Mouse (Mus musculus): ENCODE data around the gene Ssbp4. TPM values are rescaled to one million over a fixed set of nuclear protein-coding genes. Genes with fewer than 3 reads are reported as not detected.

Gene Ssbp4
- polyA plus RNA-seq, 1 experiment from 2014 or later = 147 TPM

DNA sequence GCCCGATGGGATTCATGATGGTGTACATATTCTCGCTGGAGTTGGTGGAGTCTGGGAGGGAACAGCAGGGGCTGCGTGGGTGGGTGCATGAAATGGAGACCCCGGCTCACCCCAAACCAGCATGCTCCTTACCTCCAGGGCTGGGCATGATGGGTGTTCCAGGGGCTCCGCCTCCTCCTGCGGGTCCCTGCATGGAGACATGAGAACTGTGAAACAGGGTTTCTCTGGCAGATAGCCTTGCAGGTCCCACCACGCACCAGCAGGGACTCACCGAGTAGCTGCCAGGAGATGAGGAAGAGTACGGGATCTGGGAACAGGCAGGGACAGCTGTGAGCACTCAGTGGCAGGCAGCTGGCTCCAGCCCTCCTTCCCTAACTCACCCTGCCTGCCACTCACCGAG lies 9.9 kb downstream of the Ssbp4 start:
- Histone ChIP-seq H3K4me2 (ENCODE audit: low read length) (peak overlapping the region; percentile 92), H3K27me3 (replicated peaks; ENCODE audit: control insufficient read depth, insufficient read depth, low read length) (no peaks in the 10 kb centered on the region), H3K4me3 (ENCODE audit: low read depth, low read length) (peak overlapping the region; percentile 43), H3K36me3 (ENCODE audit: control insufficient read depth, insufficient read depth, low read length) (peaks cover 18% of the 10 kb centered on the region; the same call in 1 of the 2 replicates), H3K27ac (ENCODE audit: low read depth, low read length) (0 out of 2 replicates have a peak overlapping the region, but pooled peaks have one; percentile 9), H3K9ac (ENCODE audit: low read length) (peak overlapping the region; percentile 77), H3K9me3 (replicated peaks; ENCODE audit: control insufficient read depth, low read length) (no peaks in the 10 kb centered on the region), H3K4me1 (ENCODE audit: control insufficient read depth, insufficient read depth, low read length) (peaks cover 39% of the 10 kb centered on the region)
- DNase-seq (ENCODE audit: low spot score) = peak; percentile 48
- no peak; the same call in 1 of the 2 replicates for ATAC-seq
- 14% methylated on average over 10 of the region's 10 CpGs for WGBS

DNA sequence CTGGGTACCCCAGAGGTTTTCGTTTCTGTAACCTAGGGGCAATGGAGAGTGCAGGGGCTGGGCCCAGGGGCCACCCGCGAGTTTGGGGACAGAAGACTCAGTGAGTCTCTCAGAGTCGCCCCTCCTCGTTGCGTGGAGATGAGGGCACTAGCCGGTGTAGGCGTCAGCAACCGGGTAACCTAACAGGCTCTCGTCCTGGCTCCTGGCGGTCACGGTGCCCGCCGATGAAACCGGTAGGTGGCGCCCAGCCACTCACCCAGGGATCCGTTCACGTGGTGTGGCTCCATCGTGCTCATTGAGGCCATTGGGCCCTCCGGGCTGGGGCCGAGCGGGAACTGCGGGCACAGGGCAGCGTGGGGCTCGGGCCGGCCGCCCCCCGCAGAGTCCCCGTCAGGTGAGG lies 10.4 kb downstream of the Ssbp4 start:
- Histone ChIP-seq H3K27ac (ENCODE audit: low read depth, low read length) (0 out of 2 replicates have a peak overlapping the region, but pooled peaks have one; percentile 44), H3K4me1 (ENCODE audit: control insufficient read depth, insufficient read depth, low read length) (peaks cover 39% of the 10 kb centered on the region), H3K4me3 (ENCODE audit: low read depth, low read length) (peak overlapping the region; percentile 43), H3K9me3 (replicated peaks; ENCODE audit: control insufficient read depth, low read length) (no peaks in the 10 kb centered on the region), H3K36me3 (ENCODE audit: control insufficient read depth, insufficient read depth, low read length) (peaks cover 18% of the 10 kb centered on the region; the same call in 1 of the 2 replicates), H3K9ac (ENCODE audit: low read length) (peak overlapping the region; percentile 77), H3K27me3 (replicated peaks; ENCODE audit: control insufficient read depth, insufficient read depth, low read length) (no peaks in the 10 kb centered on the region), H3K4me2 (ENCODE audit: low read length) (peak overlapping the region; percentile 92)
- WGBS = 2% methylated on average over 29 of the region's 29 CpGs
- DNase-seq (ENCODE audit: low spot score) (peak; percentile 86), ATAC-seq (peak; percentile 54)

DNA sequence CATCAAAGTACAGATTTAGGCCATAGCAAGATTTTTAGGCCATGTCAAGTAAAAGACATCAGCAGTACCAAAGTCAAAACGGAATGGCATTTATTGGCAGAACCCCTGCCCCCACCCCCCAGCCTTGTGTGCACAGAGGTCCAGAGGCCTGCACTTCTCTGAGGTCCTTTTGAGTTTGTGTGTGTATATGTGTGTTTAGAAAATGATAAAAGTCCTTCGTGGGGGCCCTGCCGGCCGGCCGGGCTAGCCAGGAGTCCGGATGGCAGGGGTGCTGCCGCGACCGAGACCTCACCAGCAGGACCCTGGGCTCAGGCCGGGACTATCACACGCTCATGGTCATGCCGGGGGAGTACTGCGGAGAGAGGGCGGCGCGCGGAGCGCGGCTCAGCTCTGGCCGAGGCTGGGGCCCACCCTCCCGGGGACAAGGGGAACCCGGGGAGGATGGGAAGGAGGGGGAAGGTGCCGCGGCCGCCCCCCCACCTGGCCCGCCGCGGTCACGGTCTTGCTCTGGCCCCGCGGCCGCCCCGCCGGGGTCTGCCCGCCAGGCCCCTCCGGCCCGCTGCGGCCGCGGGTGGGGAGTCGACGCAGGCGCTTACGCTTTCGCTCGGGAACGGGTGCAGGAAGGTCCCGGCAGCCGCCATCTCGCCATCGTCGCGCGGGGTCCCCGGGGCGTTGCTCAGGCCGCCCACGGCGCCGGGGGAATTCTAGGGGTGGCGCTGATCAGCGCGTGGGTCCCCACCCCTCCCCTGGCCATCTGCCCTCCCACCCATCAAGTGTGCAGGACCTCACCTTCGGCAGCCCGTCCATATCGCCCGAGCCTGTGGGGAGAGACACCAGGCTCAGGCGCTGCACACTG lies 11.0 kb downstream of the Ssbp4 start:
- Histone ChIP-seq H3K9ac (ENCODE audit: low read length) (peak overlapping the region; percentile 77), H3K4me2 (ENCODE audit: low read length) (peak overlapping the region; percentile 92), H3K27ac (ENCODE audit: low read depth, low read length) (0 out of 2 replicates have a peak overlapping the region, but pooled peaks have one; percentile 44), H3K36me3 (ENCODE audit: control insufficient read depth, insufficient read depth, low read length) (peaks cover 15% of the 10 kb centered on the region; the same call in 1 of the 2 replicates), H3K4me1 (ENCODE audit: control insufficient read depth, insufficient read depth, low read length) (peaks cover 39% of the 10 kb centered on the region), H3K27me3 (replicated peaks; ENCODE audit: control insufficient read depth, insufficient read depth, low read length) (no peaks in the 10 kb centered on the region), H3K9me3 (replicated peaks; ENCODE audit: control insufficient read depth, low read length) (no peaks in the 10 kb centered on the region), H3K4me3 (ENCODE audit: low read depth, low read length) (peak overlapping the region; percentile 43)
- ATAC-seq (no peak; the same call in 1 of the 2 replicates), DNase-seq (ENCODE audit: low spot score) (no peak)
- WGBS = 8% methylated on average over 44 of the region's 68 CpGs

DNA sequence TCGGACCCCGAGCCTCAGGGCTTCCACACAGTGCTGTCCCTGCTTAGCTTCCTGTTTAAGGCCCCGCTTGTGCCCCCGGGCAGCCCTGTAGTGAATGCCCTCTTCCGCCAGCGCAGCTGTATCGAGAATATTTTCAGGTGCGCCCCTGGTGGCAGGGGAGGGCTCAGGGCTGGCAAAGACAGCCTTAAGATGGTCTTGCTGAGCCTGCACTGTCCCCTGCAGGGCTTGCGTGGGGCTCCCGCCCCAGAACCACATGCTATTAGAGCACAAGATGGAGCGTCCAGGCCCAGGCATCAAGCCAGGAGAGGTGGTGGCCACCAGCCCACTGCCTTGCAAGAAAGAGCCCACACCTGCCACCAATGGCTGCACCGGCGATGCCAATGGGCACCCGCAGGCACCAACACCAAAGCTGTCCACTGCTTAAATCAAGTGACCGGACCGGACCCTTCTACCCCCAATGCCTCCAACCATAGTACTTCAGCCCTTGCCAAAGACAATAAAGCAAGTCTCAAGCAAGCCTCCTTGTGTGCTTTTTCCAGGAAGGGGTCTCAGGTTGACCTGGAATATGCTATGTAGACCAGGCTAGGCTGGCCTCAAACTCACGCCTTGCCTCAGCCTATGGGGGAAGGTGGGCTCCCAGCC lies 11.8 kb downstream of the Ssbp4 start:
- H3K27ac ChIP-seq (ENCODE audit: low read depth, low read length) = no peak overlapping the region
- H3K9me3 ChIP-seq (replicated peaks; ENCODE audit: control insufficient read depth, low read length) = no peaks in the 10 kb centered on the region
- peak overlapping the region; percentile 92; the same call in 1 of the 2 replicates for H3K4me2 ChIP-seq (ENCODE audit: low read length)
- WGBS = 77% methylated on average over 17 of the region's 17 CpGs
- H3K9ac ChIP-seq (ENCODE audit: low read length) = no peak overlapping the region
- H3K27me3 ChIP-seq (replicated peaks; ENCODE audit: control insufficient read depth, insufficient read depth, low read length) = no peaks in the 10 kb centered on the region
- DNase-seq (ENCODE audit: low spot score) = no peak
- ATAC-seq = no peak
- peaks cover 15% of the 10 kb centered on the region; the same call in 1 of the 2 replicates for H3K36me3 ChIP-seq (ENCODE audit: control insufficient read depth, insufficient read depth, low read length)
- 0 out of 2 replicates have a peak overlapping the region, but pooled peaks have one; percentile 43 for H3K4me3 ChIP-seq (ENCODE audit: low read depth, low read length)
- peaks cover 39% of the 10 kb centered on the region for H3K4me1 ChIP-seq (ENCODE audit: control insufficient read depth, insufficient read depth, low read length)

DNA sequence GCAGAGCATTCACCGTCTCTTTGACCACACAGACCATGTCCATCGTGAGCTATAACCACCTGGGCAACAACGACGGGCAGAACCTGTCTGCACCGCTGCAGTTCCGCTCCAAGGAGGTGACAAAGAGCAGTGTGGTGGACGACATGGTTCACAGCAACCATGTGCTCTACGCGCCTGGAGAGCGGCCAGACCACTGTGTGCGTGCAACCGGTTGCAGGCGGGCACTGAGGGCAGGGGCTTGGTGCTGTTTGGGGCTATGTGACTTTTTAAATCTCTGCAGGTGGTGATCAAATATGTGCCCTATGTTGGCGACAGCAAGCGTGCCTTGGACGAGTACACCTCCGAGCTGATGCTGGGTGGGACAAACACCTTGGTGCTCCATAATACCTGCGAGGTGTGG lies 12.5 kb downstream of the Ssbp4 start:
- peaks cover 21% of the 10 kb centered on the region for H3K36me3 ChIP-seq (ENCODE audit: control insufficient read depth, insufficient read depth, low read length)
- H3K27ac ChIP-seq (ENCODE audit: low read depth, low read length) = no peak overlapping the region
- H3K27me3 ChIP-seq (replicated peaks; ENCODE audit: control insufficient read depth, insufficient read depth, low read length) = no peaks in the 10 kb centered on the region
- 93% methylated on average over 18 of the region's 18 CpGs for WGBS
- no peaks in the 10 kb centered on the region for H3K9me3 ChIP-seq (replicated peaks; ENCODE audit: control insufficient read depth, low read length)
- no peak overlapping the region for H3K9ac ChIP-seq (ENCODE audit: low read length)
- H3K4me1 ChIP-seq (ENCODE audit: control insufficient read depth, insufficient read depth, low read length) = peaks cover 33% of the 10 kb centered on the region
- H3K4me2 ChIP-seq (ENCODE audit: low read length) = no peak overlapping the region
- H3K4me3 ChIP-seq (ENCODE audit: low read depth, low read length) = no peak overlapping the region
- ATAC-seq (no peak), DNase-seq (ENCODE audit: low spot score) (no peak)

DNA sequence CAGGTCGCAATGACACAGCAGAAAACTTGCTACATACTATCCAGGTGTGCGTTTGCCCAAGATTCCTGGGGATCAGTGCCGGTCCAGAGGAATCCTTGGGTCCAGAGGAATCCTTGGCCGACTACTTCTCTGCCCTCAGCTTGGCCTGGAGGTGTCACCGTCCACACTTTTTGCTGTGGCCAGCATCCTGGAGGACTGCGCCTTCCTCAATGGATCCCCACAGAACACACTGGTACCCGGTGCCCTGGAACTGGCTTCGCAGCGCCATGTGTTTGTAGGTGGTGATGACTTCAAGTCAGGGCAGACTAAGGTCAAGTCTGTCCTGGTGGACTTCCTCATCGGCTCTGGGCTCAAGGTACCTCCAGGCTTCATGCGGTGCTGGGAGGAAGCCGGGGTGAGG lies 12.9 kb downstream of the Ssbp4 start:
- Histone ChIP-seq H3K27ac (ENCODE audit: low read depth, low read length) (no peak overlapping the region), H3K9ac (ENCODE audit: low read length) (no peak overlapping the region), H3K36me3 (ENCODE audit: control insufficient read depth, insufficient read depth, low read length) (peaks cover 23% of the 10 kb centered on the region), H3K27me3 (replicated peaks; ENCODE audit: control insufficient read depth, insufficient read depth, low read length) (no peaks in the 10 kb centered on the region), H3K4me2 (ENCODE audit: low read length) (peak overlapping the region; percentile 99; the same call in 1 of the 2 replicates), H3K4me1 (ENCODE audit: control insufficient read depth, insufficient read depth, low read length) (peaks cover 29% of the 10 kb centered on the region), H3K9me3 (replicated peaks; ENCODE audit: control insufficient read depth, low read length) (no peaks in the 10 kb centered on the region), H3K4me3 (ENCODE audit: low read depth, low read length) (no peak overlapping the region)
- ATAC-seq (no peak), DNase-seq (ENCODE audit: low spot score) (no peak)
- WGBS = 94% methylated on average over 12 of the region's 12 CpGs

DNA sequence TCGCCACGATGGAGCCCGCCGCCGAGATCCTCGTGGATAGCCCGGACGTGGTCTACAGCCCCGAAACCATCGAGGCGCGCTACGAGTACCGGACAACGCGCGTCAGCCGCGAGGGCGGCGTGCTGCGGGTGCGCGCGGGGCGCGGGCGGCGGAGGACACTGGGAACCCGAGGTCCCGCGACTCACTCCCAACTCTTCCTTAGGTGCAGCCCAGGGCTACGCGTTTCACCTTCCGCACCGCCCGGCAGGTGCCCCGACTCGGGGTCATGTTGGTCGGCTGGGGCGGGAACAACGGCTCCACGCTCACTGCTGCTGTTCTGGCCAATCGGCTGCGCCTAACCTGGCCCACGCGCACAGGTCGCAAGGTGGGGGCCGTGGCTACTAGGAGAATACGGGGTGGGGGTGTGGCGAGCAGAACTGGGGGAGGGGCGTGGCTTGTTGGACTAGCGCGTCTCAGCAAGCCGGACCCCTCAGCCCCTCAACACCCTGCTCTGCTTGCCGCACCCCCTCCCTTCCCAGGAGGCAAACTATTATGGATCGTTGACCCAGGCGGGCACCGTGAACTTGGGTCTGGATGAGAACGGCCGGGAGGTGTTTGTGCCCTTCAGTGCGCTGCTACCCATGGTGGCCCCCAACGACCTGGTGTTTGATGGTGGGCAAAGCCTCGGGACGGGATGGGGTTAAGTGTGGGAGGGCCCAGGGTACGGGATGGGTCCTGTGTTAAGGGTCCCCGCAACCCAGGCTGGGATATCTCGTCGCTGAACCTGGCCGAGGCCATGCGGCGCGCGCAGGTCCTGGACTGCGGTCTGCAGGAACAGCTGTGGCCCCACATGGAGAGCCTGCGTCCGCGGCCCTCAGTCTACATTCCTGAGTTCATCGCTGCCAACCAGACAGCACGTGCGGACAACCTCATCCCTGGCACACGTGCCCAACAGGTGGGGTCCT lies 13.8 kb downstream of the Ssbp4 start:
- Histone ChIP-seq H3K9ac (ENCODE audit: low read length) (peak overlapping the region; percentile 76), H3K27me3 (replicated peaks; ENCODE audit: control insufficient read depth, insufficient read depth, low read length) (no peaks in the 10 kb centered on the region), H3K4me1 (ENCODE audit: control insufficient read depth, insufficient read depth, low read length) (peaks cover 22% of the 10 kb centered on the region), H3K4me2 (ENCODE audit: low read length) (peak overlapping the region; percentile 99), H3K27ac (ENCODE audit: low read depth, low read length) (peak overlapping the region; percentile 21; the same call in 1 of the 2 replicates), H3K36me3 (ENCODE audit: control insufficient read depth, insufficient read depth, low read length) (peaks cover 31% of the 10 kb centered on the region), H3K4me3 (ENCODE audit: low read depth, low read length) (peak overlapping the region; percentile 65), H3K9me3 (replicated peaks; ENCODE audit: control insufficient read depth, low read length) (no peaks in the 10 kb centered on the region)
- peak; percentile 3 for ATAC-seq
- 13% methylated on average over 81 of the region's 82 CpGs for WGBS
- no peak for DNase-seq (ENCODE audit: low spot score)

DNA sequence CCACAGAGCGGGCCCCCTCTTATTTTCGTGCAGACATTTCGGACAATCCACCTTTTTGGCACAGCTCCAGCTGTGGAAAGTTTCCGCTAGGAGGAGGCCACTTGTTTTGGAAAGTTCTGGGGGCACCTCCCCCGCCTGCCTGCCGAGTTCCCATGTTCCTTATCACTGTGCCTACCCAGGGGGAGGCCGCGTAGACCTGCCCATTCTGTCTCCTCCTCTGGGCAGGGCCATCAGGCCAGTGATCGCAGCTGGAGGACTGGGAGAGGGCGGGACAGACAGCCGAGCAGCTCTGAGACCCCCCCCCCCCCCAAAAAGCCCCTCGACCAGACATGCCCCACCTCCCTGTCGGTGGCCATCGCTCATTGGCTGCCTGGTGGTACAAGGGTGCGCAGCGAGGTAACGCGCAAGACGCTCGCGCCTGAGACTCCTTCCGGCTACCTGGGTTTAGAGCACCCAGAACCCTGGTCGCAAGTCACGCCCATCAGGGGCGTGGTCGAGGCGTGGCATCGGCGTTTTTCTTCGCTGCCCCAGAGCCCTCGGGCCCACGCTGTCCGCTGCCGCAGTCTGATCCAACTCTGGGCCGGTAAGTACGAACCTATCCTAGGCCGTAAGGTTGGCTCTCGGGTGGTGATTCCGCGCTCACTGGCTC lies 14.6 kb downstream of the Ssbp4 start, which contains the start of gene Isyna1:
Isyna1 (plus strand) TSS at position 413 of the 649 bp plus-strand sequence.
- no peaks in the 10 kb centered on the region for H3K27me3 ChIP-seq (replicated peaks; ENCODE audit: control insufficient read depth, insufficient read depth, low read length)
- H3K4me3 ChIP-seq (ENCODE audit: low read depth, low read length) = peak within 1 kb of the TSS; percentile 65
- H3K36me3 ChIP-seq (ENCODE audit: control insufficient read depth, insufficient read depth, low read length) = peaks cover 38% of the 10 kb centered on the region
- ATAC-seq (peak; percentile 82), DNase-seq (ENCODE audit: low spot score) (peak; percentile 94)
- H3K9me3 ChIP-seq (replicated peaks; ENCODE audit: control insufficient read depth, low read length) = no peaks in the 10 kb centered on the region
- H3K27ac ChIP-seq (ENCODE audit: low read depth, low read length) = peak within 1 kb of the TSS; percentile 58
- peak within 1 kb of the TSS; percentile 99 for H3K4me2 ChIP-seq (ENCODE audit: low read length)
- peaks cover 22% of the 10 kb centered on the region for H3K4me1 ChIP-seq (ENCODE audit: control insufficient read depth, insufficient read depth, low read length)
- H3K9ac ChIP-seq (ENCODE audit: low read length) = peak within 1 kb of the TSS; percentile 76
- under 1% methylated on average over 40 of the region's 40 CpGs for WGBS

Measured in forebrain, embryonic 14.5 days (tissue).